Mouse (Mus musculus): Measurements from ENCODE around the gene B3gnt7.

- TF ChIP-seq POLR2A (IDR thresholded peaks at IDR 0.05; ENCODE audit: borderline replicate concordance, insufficient read depth, low read length) (no peak), CTCF (IDR thresholded peaks at IDR 0.05; ENCODE audit: borderline replicate concordance, insufficient read depth, low read depth, low read length) (no peak)
These were observed 30.9 kb upstream of the B3gnt7 start for GRCm38 (mm10) chr1:86271707-86272106.

Data from cerebellum, adult 2 months (tissue).